Mouse (Mus musculus) liver, embryonic 13.5 days (tissue): ENCODE data around the gene Bphl. TPM values are rescaled to one million over a fixed set of nuclear protein-coding genes. Genes with fewer than 3 reads are reported as not detected.
A peak's percentile ranks its signal among the peaks of the same experiment; 100 is the strongest.

Experiments used
- ATAC-seq: fragments of 200-750 bp; cut with Nextera tagmentation; 2 replicates; pipeline ENCODE4 v1.8.0; 2017; ENCODE audit warnings: low read depth, mild to moderate bottlenecking, moderate number of reproducible peaks, moderate library complexity
- DNase-seq: peaks from one replicate; pipeline ENCODE4 v3.0.0; 2022
- H3K27ac ChIP-seq: fragments of 300-500 bp; sonication (generic); 2 replicates; pipeline ENCODE4 v1.5.1; 2015; ENCODE audit warnings: moderate library complexity, mild to moderate bottlenecking, inconsistent platforms
- H3K27me3 ChIP-seq: fragments of 300-500 bp; sonication (generic); 2 replicates; pipeline ENCODE4 v1.6.1; 2015; ENCODE audit warnings: mild to moderate bottlenecking, inconsistent platforms
- H3K36me3 ChIP-seq: fragments of 300-500 bp; sonication (generic); 2 replicates; pipeline ENCODE4 v1.6.1; 2015; ENCODE audit warnings: mild to moderate bottlenecking, inconsistent platforms
- H3K4me1 ChIP-seq: fragments of 300-500 bp; sonication (generic); replicated peaks from 2 replicates; pipeline ENCODE4 v1.6.1; 2015; ENCODE audit warnings: inconsistent platforms
- H3K4me2 ChIP-seq: fragments of 300-500 bp; sonication (generic); 2 replicates; pipeline ENCODE4 v1.6.1; 2015; ENCODE audit warnings: inconsistent platforms, mild to moderate bottlenecking, moderate library complexity
- H3K4me3 ChIP-seq: fragments of 300-500 bp; sonication (generic); replicated peaks from 2 replicates; pipeline ENCODE4 v1.5.1; 2015; ENCODE audit warnings: mild to moderate bottlenecking, inconsistent platforms
- H3K9ac ChIP-seq: fragments of 300-500 bp; sonication (generic); 2 replicates; pipeline ENCODE4 v1.6.1; 2015; ENCODE audit warnings: mild to moderate bottlenecking, inconsistent platforms
- H3K9me3 ChIP-seq: fragments of 300-500 bp; sonication (generic); replicated peaks from 2 replicates; pipeline ENCODE4 v1.6.1; 2016; ENCODE audit warnings: inconsistent platforms
- WGBS: fragments of 180-500 bp; shearing (Covaris S2); methylation state at CpG from one replicate; pipeline ENCODE4 v1.1.7; 2015; ENCODE audit not compliant: insufficient replicate concordance; 5-methylcytosine and 5-hydroxymethylcytosine counted together
- polyA plus RNA-seq: library from polyadenylated mRNA; unstranded; fragments of >200 nt; fragmentation: Nextera tagmentation; extraction: Ambion mirVana; gene quantifications from 2 replicates; pipeline ENCODE4 v1.2.1, GENCODE M21; 2015

Gene Bphl
- polyA plus RNA-seq, 1 experiment from 2014 or later, result 32.3 TPM

DNA sequence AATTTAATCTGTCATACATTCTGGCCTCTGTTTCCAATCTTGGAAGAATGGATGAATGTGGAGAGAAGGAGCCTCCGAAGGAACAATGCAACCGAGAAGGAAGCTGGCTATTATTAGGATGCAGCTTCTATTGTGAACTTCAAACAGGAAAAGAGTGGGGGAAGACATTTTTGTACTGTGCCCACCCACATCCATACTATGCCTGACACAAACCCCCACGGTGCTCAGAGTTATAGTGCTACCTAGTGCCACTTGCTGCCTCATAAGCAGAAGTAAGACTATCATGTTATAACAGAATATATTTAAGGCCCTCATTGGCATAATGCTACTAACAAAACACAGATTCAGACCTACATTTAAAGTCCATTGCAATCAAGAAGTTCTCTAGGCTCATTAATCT lies 52.0 kb downstream of the Bphl start:
- ATAC-seq (no peak), DNase-seq (no peak)
- H3K36me3 ChIP-seq, result no peaks in the 10 kb centered on the region
- no peaks in the 10 kb centered on the region for H3K27me3 ChIP-seq
- no peaks in the 10 kb centered on the region for H3K9me3 ChIP-seq
- no peak overlapping the region for H3K4me2 ChIP-seq
- no peaks in the 10 kb centered on the region; the same call in 1 of the 2 replicates for H3K4me1 ChIP-seq
- no peak overlapping the region for H3K4me3 ChIP-seq
- 23% methylated on average over 3 of the region's 3 CpGs for WGBS
- H3K9ac ChIP-seq, result no peak overlapping the region
- H3K27ac ChIP-seq, result no peak overlapping the region

DNA sequence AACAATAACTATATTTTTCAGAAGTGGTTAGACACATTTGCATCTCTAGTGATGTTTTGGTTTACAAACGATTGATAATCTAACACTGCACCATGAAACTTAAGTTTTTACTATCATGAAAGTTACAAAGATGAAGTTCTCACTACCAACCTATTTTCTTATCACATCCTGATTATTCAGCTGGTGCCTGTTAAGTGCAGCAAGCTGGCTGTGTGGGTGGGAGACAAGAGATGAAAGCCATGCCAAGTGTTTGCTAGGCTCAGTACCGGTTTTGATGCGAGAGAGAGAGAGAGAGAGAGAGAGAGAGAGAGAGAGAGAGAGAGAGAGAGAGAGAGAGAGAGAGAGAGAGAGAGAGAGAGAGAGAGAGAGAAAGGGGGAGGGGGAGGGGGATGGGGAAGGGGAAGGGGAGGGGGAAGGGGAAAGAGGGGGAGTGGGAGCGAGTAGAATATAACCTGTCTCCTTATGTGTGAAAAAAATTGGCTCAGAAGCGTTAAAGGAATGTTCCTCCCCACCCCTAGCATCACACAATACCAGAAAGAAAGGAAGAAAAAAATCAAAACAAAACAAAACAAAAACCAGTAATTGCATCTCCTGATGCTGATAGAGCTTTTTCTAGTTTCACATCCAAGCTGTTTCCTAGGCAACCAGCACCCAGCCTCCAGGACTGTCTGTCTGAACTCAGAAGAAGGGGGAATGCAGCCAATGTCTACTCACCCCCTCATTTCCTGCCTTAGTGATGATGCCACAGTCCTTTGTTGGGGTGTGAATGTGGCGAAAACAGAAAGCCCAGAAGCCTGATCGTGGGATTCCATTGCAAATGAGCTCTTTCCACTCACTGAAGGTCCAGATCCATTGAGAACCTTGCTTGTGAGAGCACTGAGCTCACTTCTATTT lies 58.4 kb downstream of the Bphl start:
- ATAC-seq, result no peak
- 47% methylated on average over 5 of the region's 7 CpGs for WGBS
- no peaks in the 10 kb centered on the region for H3K27me3 ChIP-seq
- H3K9ac ChIP-seq, result no peak overlapping the region
- no peak overlapping the region for H3K4me3 ChIP-seq
- no peaks in the 10 kb centered on the region for H3K36me3 ChIP-seq
- 0 out of 2 replicates have a peak, but pooled peaks cover 2% of the 10 kb centered on the region for H3K9me3 ChIP-seq
- H3K27ac ChIP-seq, result no peak overlapping the region
- H3K4me1 ChIP-seq, result peaks cover 16% of the 10 kb centered on the region
- no peak overlapping the region for H3K4me2 ChIP-seq
- no peak for DNase-seq

DNA sequence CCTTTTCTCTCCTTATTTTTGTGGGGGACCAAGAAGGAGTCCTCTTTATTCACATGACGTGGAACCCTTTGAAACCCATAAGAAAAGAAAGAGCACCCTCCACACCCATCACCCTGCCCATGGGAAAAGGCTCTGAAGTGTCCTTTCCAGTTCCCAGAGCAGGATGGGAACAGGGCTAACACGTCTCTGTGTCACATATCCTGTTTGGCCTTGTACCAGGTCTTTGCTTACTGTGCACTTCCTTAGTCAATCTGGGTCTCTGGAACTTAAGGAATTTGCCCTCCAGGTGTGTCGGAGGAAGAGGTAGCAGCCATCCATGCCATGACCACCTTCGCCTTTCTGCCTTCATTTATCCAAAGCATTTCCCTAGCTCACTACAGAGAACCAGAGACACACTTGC lies 59.1 kb downstream of the Bphl start:
- DNase-seq, result no peak
- H3K36me3 ChIP-seq, result no peaks in the 10 kb centered on the region
- no peak for ATAC-seq

DNA sequence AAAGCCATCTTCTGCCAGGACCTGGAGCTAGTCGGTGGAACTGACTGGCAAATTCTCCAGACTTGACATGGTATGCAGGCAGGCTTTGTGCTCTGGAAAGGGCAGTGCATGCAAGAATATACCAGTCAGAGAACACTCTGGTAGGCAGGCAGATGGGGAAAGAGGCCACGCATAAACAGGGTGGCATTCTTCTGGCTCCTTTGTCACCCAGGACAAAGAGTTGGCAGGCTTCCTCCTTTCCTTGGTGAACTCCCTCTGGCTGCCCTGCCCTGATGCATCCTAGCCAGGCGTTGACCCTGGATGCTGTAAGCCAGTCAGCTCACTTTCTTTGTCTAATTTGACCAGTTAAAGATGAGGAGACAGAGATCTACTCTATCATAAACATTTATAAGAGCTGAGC lies 59.7 kb downstream of the Bphl start:
- Histone ChIP-seq H3K4me2 (no peak overlapping the region), H3K36me3 (no peaks in the 10 kb centered on the region), H3K9ac (no peak overlapping the region), H3K4me3 (no peak overlapping the region), H3K4me1 (peaks cover 29% of the 10 kb centered on the region), H3K27me3 (no peaks in the 10 kb centered on the region), H3K27ac (no peak overlapping the region), H3K9me3 (0 out of 2 replicates have a peak, but pooled peaks cover 2% of the 10 kb centered on the region)
- DNase-seq, result no peak
- 71% methylated on average over 3 of the region's 3 CpGs for WGBS
- ATAC-seq, result no peak

More for the DNA sequence above, 59.1 kb downstream of the Bphl start:
- H3K9me3 ChIP-seq, result 0 out of 2 replicates have a peak, but pooled peaks cover 2% of the 10 kb centered on the region
- H3K4me1 ChIP-seq, result peaks cover 22% of the 10 kb centered on the region
- no peaks in the 10 kb centered on the region for H3K27me3 ChIP-seq
- H3K9ac ChIP-seq, result no peak overlapping the region
- H3K4me2 ChIP-seq, result no peak overlapping the region
- no peak overlapping the region for H3K4me3 ChIP-seq
- no peak overlapping the region for H3K27ac ChIP-seq
- 65% methylated on average over 4 of the region's 4 CpGs for WGBS

DNA sequence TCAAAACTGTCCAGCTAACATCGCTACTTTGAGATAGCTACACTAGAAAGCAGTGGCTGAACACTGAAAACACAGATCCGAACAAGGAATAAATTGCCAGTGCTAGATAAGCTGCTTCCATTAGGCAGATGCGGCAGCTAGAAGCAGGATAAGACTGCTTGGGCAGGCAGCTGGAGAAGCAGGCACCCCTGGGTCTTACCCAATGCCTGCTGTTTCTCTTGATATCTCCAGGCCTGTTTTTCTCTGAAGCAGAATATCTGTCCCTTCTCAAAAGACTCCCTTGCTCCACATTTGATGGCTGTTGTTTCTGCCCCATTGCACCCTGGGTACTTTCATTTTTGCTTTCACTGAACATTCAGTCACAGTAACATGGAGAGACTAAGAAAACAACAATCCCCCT lies 63.3 kb downstream of the Bphl start:
- 18% methylated on average over 3 of the region's 3 CpGs for WGBS
- peaks cover 28% of the 10 kb centered on the region for H3K4me1 ChIP-seq
- H3K36me3 ChIP-seq, result no peaks in the 10 kb centered on the region
- H3K27ac ChIP-seq, result peak overlapping the region; percentile 84
- H3K4me3 ChIP-seq, result peak overlapping the region; percentile 25
- ATAC-seq (peak; percentile 93), DNase-seq (peak; percentile 71)
- peak overlapping the region; percentile 39; the same call in 1 of the 2 replicates for H3K9ac ChIP-seq
- H3K27me3 ChIP-seq, result no peaks in the 10 kb centered on the region
- H3K4me2 ChIP-seq, result peak overlapping the region; percentile 48
- H3K9me3 ChIP-seq, result peaks cover 2% of the 10 kb centered on the region; the same call in 1 of the 2 replicates

DNA sequence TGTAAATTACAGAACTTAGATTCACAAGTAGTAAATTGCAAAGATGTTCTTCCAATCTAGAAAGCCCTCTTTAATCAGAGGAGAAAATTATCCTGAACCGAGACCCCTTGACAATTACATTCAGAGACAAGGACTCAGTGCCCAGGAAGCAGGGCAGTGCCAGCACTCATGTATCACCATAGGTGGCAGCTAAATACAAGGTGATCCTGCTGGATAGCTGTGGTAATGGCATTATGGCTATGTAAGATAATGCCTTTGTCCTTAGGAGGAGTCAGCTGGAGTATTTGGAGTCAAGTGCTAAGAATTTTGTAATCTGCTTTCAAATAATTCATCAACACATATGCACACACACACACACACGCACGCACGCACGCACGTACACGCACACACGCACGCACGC lies 63.9 kb downstream of the Bphl start:
- Histone ChIP-seq H3K27ac (peak overlapping the region; percentile 84), H3K27me3 (no peaks in the 10 kb centered on the region), H3K4me3 (peak overlapping the region; percentile 25), H3K36me3 (no peaks in the 10 kb centered on the region), H3K9me3 (peaks cover 2% of the 10 kb centered on the region; the same call in 1 of the 2 replicates), H3K9ac (peak overlapping the region; percentile 39; the same call in 1 of the 2 replicates), H3K4me1 (peaks cover 25% of the 10 kb centered on the region), H3K4me2 (peak overlapping the region; percentile 48)
- 83% methylated on average over 10 of the region's 10 CpGs for WGBS
- ATAC-seq (peak; percentile 63), DNase-seq (peak; percentile 17)

DNA sequence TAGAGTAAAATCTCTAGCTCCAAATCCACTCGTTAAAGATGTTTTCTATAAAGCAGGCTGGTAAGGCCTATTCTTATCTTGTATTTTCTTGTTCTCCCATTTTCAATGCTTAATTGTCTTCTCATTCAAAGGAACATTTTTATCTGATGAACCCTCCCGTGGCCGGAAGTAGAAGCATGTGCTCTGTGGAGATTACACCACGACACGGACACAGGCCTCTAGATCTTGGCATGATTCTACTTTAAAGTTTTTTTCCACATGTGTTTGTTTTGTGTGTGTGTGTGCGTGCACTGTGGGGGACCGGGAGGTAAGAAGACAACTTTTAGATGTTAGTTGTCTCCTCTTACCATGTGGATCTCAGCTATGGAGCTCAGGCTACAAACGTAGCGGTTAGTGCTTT lies 64.5 kb downstream of the Bphl start:
- Histone ChIP-seq H3K27ac (peak overlapping the region; percentile 84), H3K9ac (no peak overlapping the region), H3K27me3 (no peaks in the 10 kb centered on the region), H3K4me3 (no peak overlapping the region), H3K36me3 (no peaks in the 10 kb centered on the region), H3K4me1 (peaks cover 29% of the 10 kb centered on the region), H3K4me2 (peak overlapping the region; percentile 48; the same call in 1 of the 2 replicates), H3K9me3 (peaks cover 2% of the 10 kb centered on the region; the same call in 1 of the 2 replicates)
- DNase-seq, result peak; percentile 27
- ATAC-seq, result no peak
- 30% methylated on average over 9 of the region's 9 CpGs for WGBS

DNA sequence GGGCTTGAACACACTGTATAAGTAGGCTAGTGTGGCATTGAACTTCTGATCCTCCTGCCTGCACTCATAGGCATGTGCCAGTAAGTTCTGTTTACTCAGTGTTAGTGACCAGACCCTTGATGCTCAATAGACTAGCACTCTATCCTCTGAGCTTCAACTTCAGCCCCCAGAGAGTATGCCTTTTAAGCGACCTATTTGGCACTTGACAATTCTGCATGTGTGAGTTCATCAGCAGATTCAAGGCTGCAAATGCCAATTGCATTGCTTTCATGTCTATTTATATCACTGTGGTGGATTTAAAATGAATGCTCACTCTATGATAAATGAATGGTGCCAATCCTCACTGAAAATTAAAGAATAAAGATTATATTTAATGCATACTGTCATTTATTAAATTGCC lies 68.0 kb downstream of the Bphl start:
- Histone ChIP-seq H3K4me2 (no peak overlapping the region), H3K9ac (no peak overlapping the region), H3K27me3 (no peaks in the 10 kb centered on the region), H3K4me1 (peaks cover 26% of the 10 kb centered on the region), H3K4me3 (no peak overlapping the region), H3K9me3 (no peaks in the 10 kb centered on the region; the same call in 1 of the 2 replicates), H3K36me3 (no peaks in the 10 kb centered on the region), H3K27ac (no peak overlapping the region)
- DNase-seq (no peak), ATAC-seq (no peak)
- WGBS, result 54% methylated on average over 1 of the region's 1 CpGs

DNA sequence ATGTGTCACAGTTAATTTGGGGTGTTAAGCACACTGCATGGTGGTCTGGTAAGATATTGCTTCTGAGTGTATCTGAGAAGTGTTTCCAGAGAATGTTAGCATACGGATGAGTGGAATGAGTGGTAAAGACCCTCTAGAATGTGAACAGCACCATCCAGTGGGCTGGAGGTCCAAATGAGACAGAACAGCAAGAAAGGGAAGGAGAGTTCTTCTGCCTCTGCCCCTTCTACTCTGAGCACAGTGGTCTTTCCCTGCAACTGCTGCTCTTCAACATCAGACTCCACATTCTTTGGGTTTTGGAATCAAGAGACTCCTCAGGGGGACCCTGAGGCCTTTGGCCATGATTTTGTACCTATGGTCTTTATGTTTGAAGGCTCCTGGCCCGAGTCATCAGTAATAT lies 68.9 kb downstream of the Bphl start:
- DNase-seq (no peak), ATAC-seq (no peak)
- Histone ChIP-seq H3K27ac (no peak overlapping the region), H3K27me3 (0 out of 2 replicates have a peak, but pooled peaks cover 3% of the 10 kb centered on the region), H3K4me3 (no peak overlapping the region), H3K4me1 (peaks cover 17% of the 10 kb centered on the region), H3K9ac (no peak overlapping the region), H3K36me3 (no peaks in the 10 kb centered on the region), H3K9me3 (no peaks in the 10 kb centered on the region; the same call in 1 of the 2 replicates), H3K4me2 (no peak overlapping the region)
- 72% methylated on average over 2 of the region's 2 CpGs for WGBS

DNA sequence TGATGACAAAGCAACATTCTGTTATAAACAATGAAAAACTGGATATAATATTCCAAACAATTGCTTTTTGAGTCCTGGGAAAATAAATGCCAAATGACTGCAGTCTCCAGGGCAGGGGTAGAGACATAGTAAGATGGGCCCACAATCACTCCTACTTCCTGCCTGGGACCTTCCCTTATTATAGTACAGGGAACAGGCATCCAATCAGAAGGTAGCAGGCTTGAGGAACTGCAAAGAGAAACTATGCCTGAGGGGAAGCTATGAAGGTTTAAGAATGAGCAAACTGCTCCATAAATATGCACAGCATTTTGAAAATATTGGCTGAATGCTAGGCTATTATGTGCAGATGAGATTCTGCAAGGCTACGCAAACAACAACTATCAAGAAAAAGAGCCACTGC lies 69.6 kb downstream of the Bphl start:
- 86% methylated on average over 1 of the region's 1 CpGs for WGBS
- Histone ChIP-seq H3K4me1 (peaks cover 10% of the 10 kb centered on the region), H3K9ac (no peak overlapping the region), H3K27me3 (0 out of 2 replicates have a peak, but pooled peaks cover 4% of the 10 kb centered on the region), H3K27ac (no peak overlapping the region), H3K4me2 (no peak overlapping the region), H3K4me3 (no peak overlapping the region), H3K36me3 (no peaks in the 10 kb centered on the region), H3K9me3 (no peaks in the 10 kb centered on the region; the same call in 1 of the 2 replicates)
- ATAC-seq (no peak), DNase-seq (no peak)

DNA sequence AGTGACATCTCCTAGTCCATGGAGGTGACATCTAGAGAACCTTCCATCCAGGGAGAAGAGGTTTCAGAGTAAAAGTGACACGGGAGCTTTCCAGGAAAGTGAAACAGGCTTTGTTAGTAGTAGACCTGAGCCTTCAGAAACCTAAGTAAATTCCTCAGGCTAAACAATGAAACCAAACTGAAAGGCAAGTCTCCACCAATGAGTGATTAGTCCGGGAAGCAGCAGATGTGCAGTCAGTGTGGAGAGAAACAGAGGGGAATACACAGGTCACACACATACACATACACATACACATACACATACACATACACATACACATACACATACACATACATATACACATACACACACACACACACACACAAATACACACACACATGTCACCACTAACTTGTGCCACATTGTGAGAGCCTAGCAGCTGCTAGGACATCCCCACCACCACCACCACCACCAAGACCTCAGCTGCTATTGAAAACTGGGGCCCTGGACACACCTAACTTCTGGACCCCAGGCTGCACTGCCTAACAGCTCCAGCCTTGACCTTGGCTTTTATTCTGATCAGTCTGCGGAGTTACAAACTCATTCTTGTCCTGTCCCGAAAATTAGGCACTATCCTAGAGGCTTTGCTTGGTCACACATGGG lies 71.8 kb downstream of the Bphl start:
- H3K4me3 ChIP-seq, result no peak overlapping the region
- H3K36me3 ChIP-seq, result no peaks in the 10 kb centered on the region
- WGBS, result 61% methylated on average over 4 of the region's 4 CpGs
- ATAC-seq, result no peak
- 0 out of 2 replicates have a peak, but pooled peaks cover 4% of the 10 kb centered on the region for H3K27me3 ChIP-seq
- no peaks in the 10 kb centered on the region; the same call in 1 of the 2 replicates for H3K9me3 ChIP-seq
- H3K4me2 ChIP-seq, result no peak overlapping the region
- peaks cover 6% of the 10 kb centered on the region for H3K4me1 ChIP-seq
- DNase-seq, result no peak
- no peak overlapping the region for H3K9ac ChIP-seq
- no peak overlapping the region for H3K27ac ChIP-seq
